Mouse (Mus musculus): ENCODE results near the gene Smim17. TPM values are rescaled to one million over a fixed set of nuclear protein-coding genes. Genes with fewer than 3 reads are reported as not detected.

Gene Smim17
- polyA plus RNA-seq, 1 experiment, result not detected

GRCm38 (mm10) chr7:6383044-6383455 is 15.5 kb upstream of the Smim17 start, which contains the start of gene Zfp28:
Zfp28 (plus strand) TSS chr7:6383295.
- Histone ChIP-seq H3K4me1 (ENCODE audit: control insufficient read depth, insufficient read depth, insufficient read length, low read length) (peaks cover 6% of the 10 kb centered on the region; the same call in 1 of the 2 replicates), H3K4me3 (ENCODE audit: insufficient read depth, low read depth, low read length) (peak within 1 kb of the TSS; percentile 85), H3K27ac (replicated peaks; ENCODE audit: low read depth, low read length) (no peak within 1 kb of the TSS)

GRCm38 (mm10) chr7:6384011-6384410 is 14.5 kb upstream of the Smim17 start:
- Histone ChIP-seq H3K27ac (replicated peaks; ENCODE audit: low read depth, low read length) (no peak overlapping the region), H3K4me1 (ENCODE audit: control insufficient read depth, insufficient read depth, insufficient read length, low read length) (peaks cover 6% of the 10 kb centered on the region; the same call in 1 of the 2 replicates), H3K4me3 (ENCODE audit: insufficient read depth, low read depth, low read length) (peak overlapping the region; percentile 85)

DNA sequence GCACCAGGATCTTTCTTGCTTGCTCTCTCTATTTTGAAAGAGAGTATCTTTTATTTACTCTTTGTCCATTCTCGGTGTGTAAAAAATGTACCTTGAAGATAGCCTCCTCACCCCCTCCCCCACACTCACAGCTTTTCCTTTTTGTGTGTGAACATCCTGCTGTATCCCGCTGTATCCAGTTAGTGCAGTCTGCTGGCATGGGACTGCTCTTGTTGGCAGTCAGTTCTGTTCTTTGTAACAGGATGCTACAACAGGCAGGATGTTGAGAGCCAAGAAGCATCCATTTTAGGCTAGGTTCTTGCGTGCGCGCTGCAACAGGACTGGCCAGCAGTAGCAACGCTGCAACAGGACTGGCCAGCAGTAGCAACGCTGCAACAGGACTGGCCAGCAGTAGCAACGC is 11.5 kb upstream of the Smim17 start:
- no peak overlapping the region for H3K27ac ChIP-seq (replicated peaks; ENCODE audit: low read depth, low read length)
- peaks cover 6% of the 10 kb centered on the region; the same call in 1 of the 2 replicates for H3K4me1 ChIP-seq (ENCODE audit: control insufficient read depth, insufficient read depth, insufficient read length, low read length)
- H3K4me3 ChIP-seq (ENCODE audit: insufficient read depth, low read depth, low read length), result no peak overlapping the region

DNA sequence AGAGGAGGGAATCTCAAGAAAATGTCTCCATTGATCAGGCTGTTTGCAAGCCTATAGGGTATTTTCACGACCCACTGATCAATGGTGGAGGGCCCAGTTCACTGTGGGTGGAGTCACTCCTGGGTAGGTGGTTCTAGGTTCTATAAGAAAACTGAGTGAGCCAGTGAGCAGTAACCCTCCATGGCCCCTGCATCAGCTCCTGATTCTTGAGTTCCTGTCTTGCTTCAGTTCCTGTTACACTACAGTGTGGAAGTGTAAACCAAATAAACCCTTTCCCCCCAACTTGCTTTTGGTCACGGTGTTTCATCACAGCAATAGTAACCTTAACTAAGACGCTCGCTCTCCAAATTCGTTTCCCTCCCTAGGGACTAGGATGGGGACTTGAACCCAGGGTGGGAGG is 9.5 kb upstream of the Smim17 start:
- Histone ChIP-seq H3K27ac (replicated peaks; ENCODE audit: low read depth, low read length) (no peak overlapping the region), H3K4me1 (ENCODE audit: control insufficient read depth, insufficient read depth, insufficient read length, low read length) (peaks cover 1% of the 10 kb centered on the region; the same call in 1 of the 2 replicates), H3K4me3 (ENCODE audit: insufficient read depth, low read depth, low read length) (no peak overlapping the region)

- Histone ChIP-seq H3K27ac (replicated peaks; ENCODE audit: low read depth, low read length) (no peak overlapping the region), H3K4me1 (ENCODE audit: control insufficient read depth, insufficient read depth, insufficient read length, low read length) (no peaks in the 10 kb centered on the region), H3K4me3 (ENCODE audit: insufficient read depth, low read depth, low read length) (no peak overlapping the region)
Measured at GRCm38 (mm10) chr7:6389449-6389848, 9.1 kb upstream of the Smim17 start.

DNA sequence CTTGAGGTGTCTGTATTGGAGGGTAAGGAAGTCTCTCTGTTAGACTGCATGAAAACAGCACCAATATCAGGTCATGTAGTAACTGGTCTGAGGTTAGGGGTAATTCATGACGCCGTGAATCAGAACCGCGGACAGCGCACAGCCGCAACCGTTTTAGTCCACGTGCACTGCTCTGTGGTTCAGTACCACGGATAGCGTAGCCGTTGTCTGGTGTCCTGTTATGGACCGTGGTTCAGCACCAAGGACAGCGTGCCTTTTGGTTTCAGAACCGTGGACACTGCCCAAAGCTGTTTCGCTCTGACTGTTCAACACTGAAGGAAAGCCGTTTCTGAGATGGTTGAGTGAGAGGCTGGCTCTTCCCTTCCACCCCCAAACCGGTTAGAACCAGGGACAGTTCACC is 11.5 kb downstream of the Smim17 start, which contains the start of gene Gm20715:
Gene Gm20715, plus strand, starts transcription at position 235 of the 400 bp plus-strand sequence.
- Histone ChIP-seq H3K4me3 (ENCODE audit: insufficient read depth, low read depth, low read length) (no peak within 1 kb of the TSS), H3K4me1 (ENCODE audit: control insufficient read depth, insufficient read depth, insufficient read length, low read length) (no peaks in the 10 kb centered on the region), H3K27ac (replicated peaks; ENCODE audit: low read depth, low read length) (no peak within 1 kb of the TSS)

- no peaks in the 10 kb centered on the region for H3K4me1 ChIP-seq (ENCODE audit: control insufficient read depth, insufficient read depth, insufficient read length, low read length)
- H3K4me3 ChIP-seq (ENCODE audit: insufficient read depth, low read depth, low read length), result no peak overlapping the region
- no peak overlapping the region for H3K27ac ChIP-seq (replicated peaks; ENCODE audit: low read depth, low read length)
Measured at GRCm38 (mm10) chr7:6414626-6415441, 16.3 kb downstream of the Smim17 start.

- Histone ChIP-seq H3K4me3 (ENCODE audit: insufficient read depth, low read depth, low read length) (no peak overlapping the region), H3K4me1 (ENCODE audit: control insufficient read depth, insufficient read depth, insufficient read length, low read length) (no peaks in the 10 kb centered on the region), H3K27ac (replicated peaks; ENCODE audit: low read depth, low read length) (no peak overlapping the region)
Measured at GRCm38 (mm10) chr7:6415442-6415787, 16.9 kb downstream of the Smim17 start.

- H3K4me3 ChIP-seq (ENCODE audit: insufficient read depth, low read depth, low read length), result no peak overlapping the region
- H3K4me1 ChIP-seq (ENCODE audit: control insufficient read depth, insufficient read depth, insufficient read length, low read length), result no peaks in the 10 kb centered on the region
- H3K27ac ChIP-seq (replicated peaks; ENCODE audit: low read depth, low read length), result no peak overlapping the region
Measured at GRCm38 (mm10) chr7:6419894-6420293, 21.4 kb downstream of the Smim17 start.

DNA sequence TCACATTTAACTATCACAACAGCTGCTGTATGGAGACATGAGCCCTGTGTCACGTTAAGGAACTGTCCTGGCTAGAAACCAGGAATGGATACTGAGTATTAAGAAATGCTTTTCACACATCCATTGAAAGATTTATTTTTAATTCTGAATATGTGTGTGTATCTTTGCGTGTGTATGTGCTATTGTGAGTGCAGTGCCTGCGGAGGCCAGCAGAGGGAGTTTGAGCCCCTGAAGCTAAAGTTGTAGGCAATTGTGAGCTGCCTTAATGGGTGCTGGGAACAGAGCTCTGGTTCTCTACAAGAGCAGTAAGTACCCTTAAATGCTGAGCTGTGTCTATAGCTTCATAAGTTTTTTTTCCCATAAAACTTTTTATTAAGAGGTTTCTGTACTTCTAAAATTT is 30.9 kb downstream of the Smim17 start:
- no peak overlapping the region for H3K27ac ChIP-seq (replicated peaks; ENCODE audit: low read depth, low read length)
- no peak overlapping the region for H3K4me3 ChIP-seq (ENCODE audit: insufficient read depth, low read depth, low read length)
- no peaks in the 10 kb centered on the region for H3K4me1 ChIP-seq (ENCODE audit: control insufficient read depth, insufficient read depth, insufficient read length, low read length)

DNA sequence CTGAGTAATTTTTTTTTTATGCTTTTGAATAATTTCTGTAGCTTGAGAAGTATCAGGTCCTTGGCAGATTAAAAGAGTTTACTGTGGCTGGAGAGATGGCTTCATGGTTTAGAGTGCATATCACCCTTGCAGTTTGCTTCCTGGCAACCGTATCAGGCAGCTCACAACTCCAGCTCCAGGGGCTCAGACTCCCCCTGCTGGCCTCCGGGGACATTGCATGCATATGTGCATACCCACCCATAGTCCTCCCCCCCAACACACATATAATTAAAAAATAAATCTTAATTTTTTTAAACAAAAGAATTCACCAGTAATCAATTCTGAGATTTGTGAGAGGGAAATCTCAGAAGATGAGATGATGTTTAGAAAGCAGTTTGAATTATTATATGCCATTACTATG is 31.8 kb downstream of the Smim17 start:
- H3K4me3 ChIP-seq (ENCODE audit: insufficient read depth, low read depth, low read length), result no peak overlapping the region
- no peak overlapping the region for H3K27ac ChIP-seq (replicated peaks; ENCODE audit: low read depth, low read length)

DNA sequence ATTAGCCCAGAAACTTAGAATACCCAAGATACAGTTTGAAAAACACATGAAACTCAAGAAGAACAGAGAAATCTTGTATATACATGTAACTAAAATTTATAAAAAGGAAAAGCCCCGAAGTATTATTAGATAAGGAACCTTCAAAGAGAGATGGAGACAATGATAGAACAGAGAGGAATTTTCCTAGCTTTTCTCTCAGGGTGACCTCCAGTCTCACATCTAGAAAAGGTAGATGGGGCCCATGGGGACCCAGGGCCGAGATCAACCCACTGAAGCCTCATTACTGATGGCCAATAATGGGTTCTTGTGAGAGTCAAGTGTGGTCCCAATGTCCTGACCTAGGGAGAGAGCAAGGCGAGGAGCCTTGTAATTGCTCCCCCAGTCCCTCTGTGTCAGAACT is 39.9 kb downstream of the Smim17 start, which contains the start of gene Olfr1344:
Gene Olfr1344, plus strand, starts transcription at position 301 of the 400 bp plus-strand sequence.
- Histone ChIP-seq H3K27ac (replicated peaks; ENCODE audit: low read depth, low read length) (no peak within 1 kb of the TSS), H3K4me1 (ENCODE audit: control insufficient read depth, insufficient read depth, insufficient read length, low read length) (no peaks in the 10 kb centered on the region)

More for the DNA sequence above, 31.8 kb downstream of the Smim17 start:
- no peaks in the 10 kb centered on the region for H3K4me1 ChIP-seq (ENCODE audit: control insufficient read depth, insufficient read depth, insufficient read length, low read length)

GRCm38 (mm10) chr7:6441173-6441572 is 42.7 kb downstream of the Smim17 start:
- no peaks in the 10 kb centered on the region for H3K4me1 ChIP-seq (ENCODE audit: control insufficient read depth, insufficient read depth, insufficient read length, low read length)
- no peak overlapping the region for H3K4me3 ChIP-seq (ENCODE audit: insufficient read depth, low read depth, low read length)
- H3K27ac ChIP-seq (replicated peaks; ENCODE audit: low read depth, low read length), result no peak overlapping the region

More for the DNA sequence above, 39.9 kb downstream of the Smim17 start, which contains the start of gene Olfr1344:
- H3K4me3 ChIP-seq (ENCODE audit: insufficient read depth, low read depth, low read length), result no peak within 1 kb of the TSS

- Histone ChIP-seq H3K4me1 (ENCODE audit: control insufficient read depth, insufficient read depth, insufficient read length, low read length) (no peaks in the 10 kb centered on the region), H3K27ac (replicated peaks; ENCODE audit: low read depth, low read length) (no peak overlapping the region), H3K4me3 (ENCODE audit: insufficient read depth, low read depth, low read length) (no peak overlapping the region)
Measured at GRCm38 (mm10) chr7:6447771-6448170, 49.3 kb downstream of the Smim17 start.

- Histone ChIP-seq H3K4me3 (ENCODE audit: insufficient read depth, low read depth, low read length) (no peak within 1 kb of the TSS), H3K27ac (replicated peaks; ENCODE audit: low read depth, low read length) (no peak within 1 kb of the TSS), H3K4me1 (ENCODE audit: control insufficient read depth, insufficient read depth, insufficient read length, low read length) (no peaks in the 10 kb centered on the region)
Measured at GRCm38 (mm10) chr7:6455868-6456267, 57.4 kb downstream of the Smim17 start, which contains the start of gene Olfr1336. Olfr1336 (plus strand) TSS chr7:6456168.

GRCm38 (mm10) chr7:6456399-6456798 is 57.9 kb downstream of the Smim17 start:
- no peaks in the 10 kb centered on the region for H3K4me1 ChIP-seq (ENCODE audit: control insufficient read depth, insufficient read depth, insufficient read length, low read length)
- H3K4me3 ChIP-seq (ENCODE audit: insufficient read depth, low read depth, low read length), result no peak overlapping the region
- no peak overlapping the region for H3K27ac ChIP-seq (replicated peaks; ENCODE audit: low read depth, low read length)
